Comparison of ENCODE assay signal across 23 mouse cellular contexts in genomic region chr11:48398032-48398431, GRCm38 (mm10).
DNase-seq lines count a peak whose midpoint lies in the region; ATAC-seq lines count a peak whose summit lies in the region.
"Had no signal": no experiment of that assay in that cellular context is flagged by ENCODE, and none has a peak within 500 bp of the region (broad histone marks: within the 10 kb centered on the region; RNA-seq: fewer than 3 reads in every experiment).

No protein-coding gene starts in this region.

- 69% methylated on average over 2 of the region's 2 CpGs for WGBS in forebrain, embryonic 14.5 days
- WGBS in forebrain, embryonic 11.5 days, result 84% methylated on average over 2 of the region's 2 CpGs
- WGBS in forebrain, embryonic 16.5 days, result 53% methylated on average over 2 of the region's 2 CpGs
- 38% methylated on average over 2 of the region's 2 CpGs for WGBS in lung, embryonic 16.5 days

- H3K27ac ChIP-seq in forebrain, embryonic 14.5 days (ENCODE audit: low read depth, low read length), result no peak overlapping the region
- no peak overlapping the region for H3K27ac ChIP-seq in forebrain, embryonic 11.5 days (ENCODE audit: low read depth, low read length)
- H3K27ac ChIP-seq in forebrain, embryonic 16.5 days (ENCODE audit: low read length), result no peak overlapping the region
- no peak overlapping the region for H3K27ac ChIP-seq in lung, embryonic 16.5 days (ENCODE audit: low read length)
- H3K27ac ChIP-seq: embryonic facial prominence, embryonic 15.5 days; heart, embryonic 13.5 days; hindbrain, embryonic 15.5 days had no signal

- H3K9ac ChIP-seq in forebrain, embryonic 14.5 days (ENCODE audit: low read length), result no peak overlapping the region
- no peak overlapping the region for H3K9ac ChIP-seq in forebrain, embryonic 11.5 days (ENCODE audit: low read length)
- H3K9ac ChIP-seq in forebrain, embryonic 16.5 days (replicated peaks; ENCODE audit: low read depth, low read length), result no peak overlapping the region
- H3K9ac ChIP-seq in lung, embryonic 16.5 days (ENCODE audit: low read length), result no peak overlapping the region
- H3K9ac ChIP-seq: embryonic facial prominence, embryonic 15.5 days; heart, embryonic 13.5 days; hindbrain, embryonic 15.5 days had no signal

- no peaks in the 10 kb centered on the region for H3K9me3 ChIP-seq in forebrain, embryonic 14.5 days (replicated peaks; ENCODE audit: control insufficient read depth, low read length)
- H3K9me3 ChIP-seq in forebrain, embryonic 11.5 days (ENCODE audit: control insufficient read depth, low read length), result no peaks in the 10 kb centered on the region
- H3K9me3 ChIP-seq in forebrain, embryonic 16.5 days (ENCODE audit: control insufficient read depth, low read length), result no peaks in the 10 kb centered on the region
- no peaks in the 10 kb centered on the region for H3K9me3 ChIP-seq in lung, embryonic 16.5 days (ENCODE audit: control insufficient read depth, low read length)
- H3K9me3 ChIP-seq: embryonic facial prominence, embryonic 15.5 days; heart, embryonic 13.5 days; hindbrain, embryonic 15.5 days had no signal

- peak; percentile 26; the same call in 1 of the 2 replicates for ATAC-seq in forebrain, embryonic 14.5 days
- ATAC-seq in forebrain, embryonic 11.5 days (replicated peaks; ENCODE audit: low FRiP score), result no peak
- peak; percentile 70 for ATAC-seq in forebrain, embryonic 16.5 days
- ATAC-seq in lung, embryonic 16.5 days (ENCODE audit: low read depth), result peak; percentile 96
- ATAC-seq: activated CD4-positive, CD25-positive, alpha-beta regulatory T cell, adult 4 months; intestine, postnatal 0 days; Patski had no signal

- H3K4me2 ChIP-seq in forebrain, embryonic 14.5 days (ENCODE audit: low read length), result no peak overlapping the region
- H3K4me2 ChIP-seq in forebrain, embryonic 11.5 days (ENCODE audit: low read depth, low read length, severe bottlenecking), result no peak overlapping the region
- no peak overlapping the region for H3K4me2 ChIP-seq in forebrain, embryonic 16.5 days (ENCODE audit: low read length)
- no peak overlapping the region for H3K4me2 ChIP-seq in lung, embryonic 16.5 days (ENCODE audit: low read depth, low read length)
- H3K4me2 ChIP-seq: embryonic facial prominence, embryonic 15.5 days; heart, embryonic 13.5 days; hindbrain, embryonic 15.5 days had no signal

- H3K4me1 ChIP-seq in forebrain, embryonic 14.5 days (ENCODE audit: control insufficient read depth, insufficient read depth, low read length), result no peaks in the 10 kb centered on the region
- H3K4me1 ChIP-seq in forebrain, embryonic 11.5 days (replicated peaks; ENCODE audit: control insufficient read depth, insufficient read depth, low read length), result no peaks in the 10 kb centered on the region
- H3K4me1 ChIP-seq in forebrain, embryonic 16.5 days (replicated peaks; ENCODE audit: control insufficient read depth, insufficient read depth, low read length), result no peaks in the 10 kb centered on the region
- H3K4me1 ChIP-seq in lung, embryonic 16.5 days (replicated peaks; ENCODE audit: control insufficient read depth, insufficient read depth, low read length), result no peaks in the 10 kb centered on the region
- H3K4me1 ChIP-seq: embryonic facial prominence, embryonic 15.5 days; heart, embryonic 13.5 days; hindbrain, embryonic 15.5 days had no signal

- H3K36me3 ChIP-seq in forebrain, embryonic 14.5 days (ENCODE audit: control insufficient read depth, insufficient read depth, low read length), result no peaks in the 10 kb centered on the region
- no peaks in the 10 kb centered on the region for H3K36me3 ChIP-seq in forebrain, embryonic 11.5 days (ENCODE audit: control insufficient read depth, insufficient read depth, low read length)
- H3K36me3 ChIP-seq in forebrain, embryonic 16.5 days (ENCODE audit: control insufficient read depth, insufficient read depth), result no peaks in the 10 kb centered on the region
- no peaks in the 10 kb centered on the region for H3K36me3 ChIP-seq in lung, embryonic 16.5 days (ENCODE audit: control insufficient read depth, insufficient read depth, low read length)
- H3K36me3 ChIP-seq: embryonic facial prominence, embryonic 15.5 days; heart, embryonic 13.5 days; hindbrain, embryonic 15.5 days had no signal

- DNase-seq in forebrain, embryonic 14.5 days (ENCODE audit: low spot score), result peak; percentile 48
- DNase-seq in forebrain, embryonic 11.5 days (ENCODE audit: low spot score), result no peak
- DNase-seq in lung, postnatal 25 days (ENCODE audit: low spot score), result peak; percentile 41
- no peak for DNase-seq in adrenal gland, postnatal 14 days
- no peak for DNase-seq in cerebellum, adult 18-20 months
- DNase-seq: adrenal gland, adult 2 months; adrenal gland, postnatal 36 days; cerebellum, adult 11 months; cerebellum, adult 9-10 months; cerebellum, postnatal 36 days; embryo, embryonic 11 days; gastrocnemius, postnatal 36 days; heart, adult 11 months; heart, postnatal 36 days had no signal

- H3K4me3 ChIP-seq in forebrain, embryonic 14.5 days (ENCODE audit: low read depth, low read length), result no peak overlapping the region
- H3K4me3 ChIP-seq in forebrain, embryonic 11.5 days (ENCODE audit: low read depth, low read length), result no peak overlapping the region
- no peak overlapping the region for H3K4me3 ChIP-seq in forebrain, embryonic 16.5 days (replicated peaks; ENCODE audit: low read length)
- no peak overlapping the region for H3K4me3 ChIP-seq in lung, embryonic 16.5 days (ENCODE audit: low read length)
- H3K4me3 ChIP-seq: embryonic facial prominence, embryonic 15.5 days; erythroblast, embryonic 14.5 days; heart, embryonic 13.5 days; hindbrain, embryonic 15.5 days had no signal

- H3K27me3 ChIP-seq in forebrain, embryonic 14.5 days (replicated peaks; ENCODE audit: control insufficient read depth, insufficient read depth, low read length), result no peaks in the 10 kb centered on the region
- H3K27me3 ChIP-seq in forebrain, embryonic 11.5 days (ENCODE audit: control insufficient read depth, insufficient read depth, low read length), result no peaks in the 10 kb centered on the region
- H3K27me3 ChIP-seq in forebrain, embryonic 16.5 days (replicated peaks; ENCODE audit: control insufficient read depth, insufficient read depth, low read length), result no peaks in the 10 kb centered on the region
- H3K27me3 ChIP-seq in lung, embryonic 16.5 days (ENCODE audit: control insufficient read depth, insufficient read depth, low read depth, low read length), result no peaks in the 10 kb centered on the region; the same call in 1 of the 2 replicates
- H3K27me3 ChIP-seq: embryonic facial prominence, embryonic 15.5 days; heart, embryonic 13.5 days; hindbrain, embryonic 15.5 days; Patski had no signal

Comparison
In these comparisons a context has a peak if more than half of its experiments do, and no peak if none do; other contexts are left out.
1. DNase-seq: peak in forebrain, embryonic 14.5 days (single experiment) and lung, postnatal 25 days (single experiment); none in forebrain, embryonic 11.5 days (single experiment), adrenal gland, postnatal 14 days (single experiment) and cerebellum, adult 18-20 months (0 of 2).